Mouse (Mus musculus): ENCODE results near the gene Rin2. TPM values are rescaled to one million over a fixed set of nuclear protein-coding genes. Genes with fewer than 3 reads are reported as not detected.

Gene Rin2
- polyA plus RNA-seq, 1 experiment from 2014 or later = 16.9 TPM

DNA sequence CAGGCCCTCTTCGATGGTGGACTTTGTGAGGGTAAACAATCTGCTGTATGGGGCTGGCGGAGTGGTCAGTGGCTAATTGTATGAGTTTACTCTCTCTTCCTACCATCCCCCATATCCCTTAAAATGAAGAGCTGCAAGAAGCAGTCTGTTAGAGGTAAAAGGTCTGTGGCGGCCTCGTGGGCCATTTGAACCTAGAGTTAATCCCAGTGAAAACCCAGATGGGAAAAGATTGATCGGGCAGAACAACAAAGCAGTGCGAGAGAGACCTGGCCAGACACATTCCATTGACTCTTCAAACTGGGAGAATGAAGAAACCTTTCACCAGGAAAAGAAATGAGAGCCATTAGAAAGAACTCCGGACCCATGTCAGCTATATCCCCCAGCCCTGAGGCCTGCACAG lies 11.1 kb upstream of the Rin2 start:
- Histone ChIP-seq H3K4me3 (ENCODE audit: low read length) (no peak overlapping the region), H3K36me3 (ENCODE audit: control insufficient read depth, insufficient read depth, low read length) (no peaks in the 10 kb centered on the region), H3K4me1 (ENCODE audit: control insufficient read depth, insufficient read depth, low read length) (no peaks in the 10 kb centered on the region), H3K4me2 (ENCODE audit: low read depth, low read length) (no peak overlapping the region), H3K27ac (ENCODE audit: low read length) (no peak overlapping the region), H3K9ac (ENCODE audit: low read depth, low read length) (no peak overlapping the region), H3K9me3 (ENCODE audit: control insufficient read depth, low read length) (no peaks in the 10 kb centered on the region), H3K27me3 (replicated peaks; ENCODE audit: control insufficient read depth, insufficient read depth, low read length) (no peaks in the 10 kb centered on the region)
- ATAC-seq = no peak
- 63% methylated on average over 7 of the region's 7 CpGs for WGBS

DNA sequence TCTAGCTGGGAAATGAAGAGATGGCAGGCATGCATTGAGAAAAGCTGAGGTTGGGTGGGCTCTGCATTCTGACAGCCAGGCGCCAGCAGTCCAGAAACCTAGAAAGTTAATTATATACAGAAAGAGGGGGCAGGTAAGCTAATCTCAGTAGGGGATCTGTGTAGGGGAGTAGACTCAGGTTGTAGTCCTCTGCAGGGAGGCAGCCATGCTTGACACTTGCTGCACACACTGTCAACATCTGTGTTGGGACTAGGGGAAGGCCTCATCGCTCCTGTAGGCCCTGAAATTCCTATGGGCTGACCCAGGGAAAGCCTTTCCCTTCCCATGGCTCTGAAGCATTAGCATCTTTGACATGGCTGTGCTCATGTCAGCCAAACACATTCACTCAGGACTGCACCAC lies 10.7 kb upstream of the Rin2 start:
- Histone ChIP-seq H3K4me3 (ENCODE audit: low read length) (no peak overlapping the region), H3K9ac (ENCODE audit: low read depth, low read length) (no peak overlapping the region), H3K27me3 (replicated peaks; ENCODE audit: control insufficient read depth, insufficient read depth, low read length) (no peaks in the 10 kb centered on the region), H3K4me1 (ENCODE audit: control insufficient read depth, insufficient read depth, low read length) (no peaks in the 10 kb centered on the region), H3K36me3 (ENCODE audit: control insufficient read depth, insufficient read depth, low read length) (no peaks in the 10 kb centered on the region), H3K27ac (ENCODE audit: low read length) (no peak overlapping the region), H3K4me2 (ENCODE audit: low read depth, low read length) (no peak overlapping the region), H3K9me3 (ENCODE audit: control insufficient read depth, low read length) (no peaks in the 10 kb centered on the region)
- 70% methylated on average over 2 of the region's 2 CpGs for WGBS
- ATAC-seq = 0 out of 2 replicates have a peak, but pooled peaks have one; percentile 26

DNA sequence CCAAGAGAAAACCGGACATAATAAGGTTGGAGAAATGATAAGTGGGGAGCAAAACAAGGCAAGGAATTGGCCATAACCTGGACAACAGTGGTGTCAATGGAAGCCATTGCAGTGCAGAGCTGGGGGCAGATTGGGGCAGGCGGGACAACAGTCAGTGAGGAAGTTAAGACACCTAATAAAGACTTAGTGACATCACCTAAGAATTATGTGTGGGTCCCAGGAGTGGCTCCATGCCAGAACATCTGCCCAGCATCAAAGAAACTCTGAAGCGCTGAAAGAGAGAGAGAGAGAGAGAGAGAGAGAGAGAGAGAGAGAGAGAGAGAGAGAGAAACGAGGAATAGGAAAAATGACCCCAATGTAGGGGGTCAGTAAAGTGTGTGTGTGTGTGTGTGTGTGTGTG lies 6.9 kb upstream of the Rin2 start:
- no peak overlapping the region for H3K4me2 ChIP-seq (ENCODE audit: low read depth, low read length)
- no peaks in the 10 kb centered on the region for H3K27me3 ChIP-seq (replicated peaks; ENCODE audit: control insufficient read depth, insufficient read depth, low read length)
- 59% methylated on average over 4 of the region's 4 CpGs for WGBS
- no peak overlapping the region for H3K27ac ChIP-seq (ENCODE audit: low read length)
- no peak overlapping the region for H3K9ac ChIP-seq (ENCODE audit: low read depth, low read length)
- ATAC-seq = no peak
- no peaks in the 10 kb centered on the region for H3K36me3 ChIP-seq (ENCODE audit: control insufficient read depth, insufficient read depth, low read length)
- no peaks in the 10 kb centered on the region for H3K4me1 ChIP-seq (ENCODE audit: control insufficient read depth, insufficient read depth, low read length)
- H3K9me3 ChIP-seq (ENCODE audit: control insufficient read depth, low read length) = no peaks in the 10 kb centered on the region
- no peak overlapping the region for H3K4me3 ChIP-seq (ENCODE audit: low read length)

DNA sequence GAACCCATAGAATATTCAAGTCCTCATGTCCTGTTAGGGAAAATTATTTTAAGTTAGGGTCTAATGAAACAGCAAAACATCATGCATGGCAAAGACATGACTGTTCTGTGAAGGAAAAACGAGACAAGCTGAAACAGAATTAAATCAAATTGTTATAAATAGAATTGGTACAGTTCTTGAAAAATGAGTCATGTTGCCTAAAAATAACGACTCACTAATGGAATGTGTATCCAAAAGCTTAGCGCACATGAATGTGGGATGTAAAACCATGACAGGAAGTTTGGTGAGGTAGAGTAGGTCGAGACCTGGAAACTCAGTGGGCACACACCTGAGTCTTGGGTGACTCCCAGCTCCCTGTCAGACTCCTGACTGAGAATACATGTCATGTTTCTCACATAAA lies 4.9 kb upstream of the Rin2 start:
- H3K4me1 ChIP-seq (ENCODE audit: control insufficient read depth, insufficient read depth, low read length) = peaks cover 4% of the 10 kb centered on the region; the same call in 1 of the 2 replicates
- no peaks in the 10 kb centered on the region for H3K36me3 ChIP-seq (ENCODE audit: control insufficient read depth, insufficient read depth, low read length)
- no peaks in the 10 kb centered on the region for H3K27me3 ChIP-seq (replicated peaks; ENCODE audit: control insufficient read depth, insufficient read depth, low read length)
- H3K9ac ChIP-seq (ENCODE audit: low read depth, low read length) = no peak overlapping the region
- H3K9me3 ChIP-seq (ENCODE audit: control insufficient read depth, low read length) = no peaks in the 10 kb centered on the region
- no peak overlapping the region for H3K4me2 ChIP-seq (ENCODE audit: low read depth, low read length)
- 75% methylated on average over 4 of the region's 4 CpGs for WGBS
- ATAC-seq = no peak
- H3K27ac ChIP-seq (ENCODE audit: low read length) = no peak overlapping the region
- H3K4me3 ChIP-seq (ENCODE audit: low read length) = no peak overlapping the region

DNA sequence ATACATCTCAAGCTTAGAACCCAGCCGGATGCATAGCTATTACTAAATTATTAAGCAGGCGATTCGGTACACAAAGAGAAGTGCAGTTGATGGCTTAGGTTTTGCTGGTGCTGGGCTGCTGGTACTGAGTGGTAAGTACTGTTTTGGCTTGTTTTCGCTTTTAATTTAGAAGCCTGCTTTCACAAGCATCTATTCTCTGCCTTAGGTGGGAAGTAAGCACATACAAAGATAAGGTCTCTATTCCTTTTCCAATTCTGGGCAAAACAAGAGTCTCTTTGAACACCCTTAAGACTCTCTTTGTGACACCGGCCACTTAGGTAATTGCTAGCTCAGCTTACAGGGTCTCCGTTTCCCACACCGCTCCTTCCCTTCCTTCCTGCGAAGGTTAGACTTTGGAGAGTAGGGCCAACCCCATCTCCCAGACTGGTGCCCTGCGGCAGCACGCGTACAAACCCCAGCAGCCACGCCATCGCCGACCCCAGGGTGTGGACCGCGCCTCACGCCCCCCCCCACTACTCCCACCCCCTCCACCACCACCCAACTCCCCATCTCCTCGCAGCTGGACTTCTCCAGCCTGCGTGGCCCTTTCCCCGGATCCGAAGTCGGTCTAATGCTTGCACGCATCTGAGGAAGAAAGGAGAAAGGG lies 396 bp upstream of the Rin2 start:
- Histone ChIP-seq H3K4me1 (ENCODE audit: control insufficient read depth, insufficient read depth, low read length) (peaks cover 9% of the 10 kb centered on the region; the same call in 1 of the 2 replicates), H3K36me3 (ENCODE audit: control insufficient read depth, insufficient read depth, low read length) (no peaks in the 10 kb centered on the region), H3K4me2 (ENCODE audit: low read depth, low read length) (peak overlapping the region; percentile 92), H3K9me3 (ENCODE audit: control insufficient read depth, low read length) (no peaks in the 10 kb centered on the region), H3K27me3 (replicated peaks; ENCODE audit: control insufficient read depth, insufficient read depth, low read length) (no peaks in the 10 kb centered on the region), H3K4me3 (ENCODE audit: low read length) (peak overlapping the region; percentile 84), H3K27ac (ENCODE audit: low read length) (peak overlapping the region; percentile 17), H3K9ac (ENCODE audit: low read depth, low read length) (peak overlapping the region; percentile 76)
- peak; percentile 24 for ATAC-seq
- WGBS = 2% methylated on average over 23 of the region's 23 CpGs

DNA sequence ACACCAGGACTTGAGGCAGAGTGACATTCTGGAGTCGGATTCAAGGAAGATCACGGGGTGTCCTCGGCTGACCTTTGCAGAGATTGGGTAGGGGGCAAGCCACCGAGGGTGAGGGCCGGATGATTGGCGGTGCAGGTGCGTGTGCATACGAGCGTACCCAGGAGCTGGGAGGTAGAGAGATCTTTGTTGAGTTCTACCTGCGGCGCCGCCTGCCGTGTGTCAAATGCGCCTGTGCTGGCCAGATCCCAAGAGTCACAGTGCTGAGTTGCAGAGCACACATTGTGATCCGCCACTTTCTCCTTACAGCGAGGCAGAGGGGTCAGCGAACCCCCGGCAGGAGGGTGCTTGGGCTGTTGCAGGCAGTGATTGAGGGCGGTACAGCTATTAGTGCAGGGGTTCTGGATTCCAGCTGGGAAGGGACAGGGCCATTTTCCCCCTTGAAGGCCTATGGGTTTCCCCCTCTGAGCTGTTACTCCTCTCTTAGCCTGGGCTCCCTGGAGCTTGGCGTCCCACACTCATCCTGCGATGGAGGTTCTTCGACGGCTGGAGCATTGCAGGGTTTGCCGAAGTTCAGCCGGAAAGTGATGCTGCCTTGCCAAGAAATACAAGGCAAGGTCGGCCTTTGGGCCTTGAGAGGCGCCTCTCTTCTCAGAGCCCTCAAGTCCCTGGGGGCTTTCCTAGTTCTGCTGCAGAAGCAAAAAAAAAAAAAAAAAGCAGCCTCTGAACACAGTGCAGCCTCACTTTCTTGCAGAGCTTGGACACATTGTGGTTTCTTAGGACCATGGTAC lies 935 bp downstream of the Rin2 start:
- Histone ChIP-seq H3K27ac (ENCODE audit: low read length) (peak overlapping the region; percentile 17), H3K4me3 (ENCODE audit: low read length) (peak overlapping the region; percentile 84), H3K4me2 (ENCODE audit: low read depth, low read length) (peak overlapping the region; percentile 92), H3K9ac (ENCODE audit: low read depth, low read length) (peak overlapping the region; percentile 76), H3K9me3 (ENCODE audit: control insufficient read depth, low read length) (no peaks in the 10 kb centered on the region), H3K27me3 (replicated peaks; ENCODE audit: control insufficient read depth, insufficient read depth, low read length) (no peaks in the 10 kb centered on the region), H3K36me3 (ENCODE audit: control insufficient read depth, insufficient read depth, low read length) (no peaks in the 10 kb centered on the region), H3K4me1 (ENCODE audit: control insufficient read depth, insufficient read depth, low read length) (peaks cover 15% of the 10 kb centered on the region)
- WGBS = 5% methylated on average over 27 of the region's 27 CpGs
- peak; percentile 78 for ATAC-seq

DNA sequence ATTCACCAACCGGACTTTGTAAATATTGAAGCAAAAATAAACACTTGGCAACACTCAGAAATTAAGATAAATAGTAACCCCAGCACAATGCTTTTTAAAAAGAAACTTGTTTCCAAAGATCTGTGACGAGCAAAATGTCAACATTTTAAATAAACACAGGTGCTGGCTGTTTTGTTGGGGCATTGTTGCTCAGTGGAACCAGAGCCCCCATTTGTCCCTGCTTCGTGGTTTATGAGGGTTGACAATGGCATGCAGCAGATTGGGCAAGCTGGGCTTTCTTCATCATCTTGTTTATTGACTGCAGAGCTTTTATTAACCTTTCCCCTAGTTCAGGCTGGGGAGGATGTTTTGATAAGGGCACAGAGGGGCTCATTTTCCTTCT lies 1.5 kb downstream of the Rin2 start:
- H3K27me3 ChIP-seq (replicated peaks; ENCODE audit: control insufficient read depth, insufficient read depth, low read length) = no peaks in the 10 kb centered on the region
- no peaks in the 10 kb centered on the region for H3K9me3 ChIP-seq (ENCODE audit: control insufficient read depth, low read length)
- H3K9ac ChIP-seq (ENCODE audit: low read depth, low read length) = no peak overlapping the region
- peak overlapping the region; percentile 92; the same call in 1 of the 2 replicates for H3K4me2 ChIP-seq (ENCODE audit: low read depth, low read length)
- 33% methylated on average over 3 of the region's 3 CpGs for WGBS
- H3K4me1 ChIP-seq (ENCODE audit: control insufficient read depth, insufficient read depth, low read length) = peaks cover 15% of the 10 kb centered on the region
- no peak overlapping the region for H3K27ac ChIP-seq (ENCODE audit: low read length)
- no peaks in the 10 kb centered on the region for H3K36me3 ChIP-seq (ENCODE audit: control insufficient read depth, insufficient read depth, low read length)
- no peak for ATAC-seq
- H3K4me3 ChIP-seq (ENCODE audit: low read length) = no peak overlapping the region

DNA sequence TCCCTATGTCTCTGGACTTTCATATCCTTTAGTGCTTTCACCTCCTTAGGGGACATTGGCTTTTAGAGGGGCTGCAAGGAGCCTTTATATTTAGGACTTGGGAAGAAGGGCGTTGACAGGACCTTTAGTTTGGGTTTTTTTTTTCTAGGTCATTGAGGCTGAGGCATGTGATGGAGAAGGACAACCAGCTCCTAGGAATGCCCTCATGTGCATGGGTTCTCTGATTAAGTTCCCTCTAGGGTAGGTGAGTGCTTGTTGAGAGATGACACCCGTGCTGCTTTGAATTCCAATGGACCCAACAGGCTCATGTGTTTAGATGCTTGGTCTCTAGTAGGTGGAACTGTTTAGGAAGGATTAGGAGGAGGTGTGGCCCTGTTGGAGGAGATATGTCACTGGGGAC lies 1.9 kb downstream of the Rin2 start:
- ATAC-seq = no peak
- Histone ChIP-seq H3K27ac (ENCODE audit: low read length) (no peak overlapping the region), H3K36me3 (ENCODE audit: control insufficient read depth, insufficient read depth, low read length) (no peaks in the 10 kb centered on the region), H3K4me2 (ENCODE audit: low read depth, low read length) (no peak overlapping the region), H3K9ac (ENCODE audit: low read depth, low read length) (no peak overlapping the region), H3K9me3 (ENCODE audit: control insufficient read depth, low read length) (no peaks in the 10 kb centered on the region), H3K27me3 (replicated peaks; ENCODE audit: control insufficient read depth, insufficient read depth, low read length) (no peaks in the 10 kb centered on the region), H3K4me3 (ENCODE audit: low read length) (no peak overlapping the region), H3K4me1 (ENCODE audit: control insufficient read depth, insufficient read depth, low read length) (peaks cover 15% of the 10 kb centered on the region)
- 90% methylated on average over 2 of the region's 2 CpGs for WGBS

DNA sequence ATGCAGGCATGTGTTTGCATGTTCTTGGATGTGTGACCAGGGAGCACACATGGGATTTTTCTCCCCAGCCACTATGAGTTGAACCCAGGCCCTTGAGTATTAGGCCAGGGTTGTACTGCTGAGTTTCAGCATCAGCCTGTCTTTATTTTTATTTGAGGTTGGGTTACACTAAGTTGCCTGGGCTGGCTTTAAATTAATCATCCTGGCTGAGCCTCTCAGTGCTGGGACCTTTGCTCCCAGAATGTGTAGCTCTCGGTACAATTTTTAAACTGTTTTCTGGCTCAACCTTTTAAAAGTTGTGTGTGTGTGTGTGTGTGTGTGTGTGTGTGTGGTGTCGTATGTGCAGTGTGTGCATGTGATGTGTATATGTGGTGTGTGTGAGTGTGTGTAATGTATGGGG lies 5.1 kb downstream of the Rin2 start:
- no peak for ATAC-seq
- Histone ChIP-seq H3K4me2 (ENCODE audit: low read depth, low read length) (no peak overlapping the region), H3K9ac (ENCODE audit: low read depth, low read length) (no peak overlapping the region), H3K27me3 (replicated peaks; ENCODE audit: control insufficient read depth, insufficient read depth, low read length) (no peaks in the 10 kb centered on the region), H3K36me3 (ENCODE audit: control insufficient read depth, insufficient read depth, low read length) (no peaks in the 10 kb centered on the region), H3K4me3 (ENCODE audit: low read length) (no peak overlapping the region), H3K9me3 (ENCODE audit: control insufficient read depth, low read length) (no peaks in the 10 kb centered on the region), H3K27ac (ENCODE audit: low read length) (peak overlapping the region; percentile 67; the same call in 1 of the 2 replicates), H3K4me1 (ENCODE audit: control insufficient read depth, insufficient read depth, low read length) (peaks cover 28% of the 10 kb centered on the region)
- 75% methylated on average over 2 of the region's 2 CpGs for WGBS

All from intestine, embryonic 16.5 days (tissue).